9 mouse cellular contexts compared by ENCODE assay signal in genomic region chrX:20587968-20588367, GRCm38 (mm10). TPM values are rescaled to one million over a fixed set of nuclear protein-coding genes. Genes with fewer than 3 reads are reported as not detected.
DNase-seq lines count a peak whose midpoint lies in the region; ATAC-seq and TF ChIP-seq lines count a peak whose summit lies in the region.
"Had no signal": no experiment of that assay in that cellular context is flagged by ENCODE, and none has a peak within 500 bp of the region (broad histone marks: within the 10 kb centered on the region; RNA-seq: fewer than 3 reads in every experiment).

No protein-coding gene starts in this region.

- no peaks in the 10 kb centered on the region for H3K9me3 ChIP-seq in limb, embryonic 14.5 days (ENCODE audit: control insufficient read depth, low read length)
- no peaks in the 10 kb centered on the region for H3K9me3 ChIP-seq in limb, embryonic 10.5 days (replicated peaks)
- H3K9me3 ChIP-seq: forebrain, embryonic 10.5 days had no signal

- intact Hi-C loops in heart, adult 2 months (cut with DNase I): loop anchor here (2.0 to 10.0 kb wide), 2 partner anchors 425 to 563 kb away; no protein-coding TSS in a partner anchor

- WGBS in heart, adult 2 months: 4% methylated on average over 4 of the region's 4 CpGs
- WGBS in limb, embryonic 14.5 days: 21% methylated on average over 4 of the region's 4 CpGs
- WGBS in limb, embryonic 10.5 days: 18% methylated on average over 4 of the region's 4 CpGs

- H3K27ac ChIP-seq in heart, adult 2 months: no peak overlapping the region
- H3K27ac ChIP-seq in limb, embryonic 14.5 days (replicated peaks; ENCODE audit: low read depth, low read length): no peak overlapping the region
- H3K27ac ChIP-seq in limb, embryonic 10.5 days: no peak overlapping the region
- H3K27ac ChIP-seq: forebrain, embryonic 10.5 days had no signal

- no peak for DNase-seq in heart, adult 2 months
- DNase-seq in heart, adult 8-10 months (ENCODE audit: low spot score): no peak
- DNase-seq in limb, embryonic 14.5 days (ENCODE audit: low spot score): peak; percentile 12
- no peak for DNase-seq in limb, embryonic 10.5 days (ENCODE audit: low spot score)
- DNase-seq in A20 (ENCODE audit: low read depth, low spot score) (peak; percentile 17), ZHBTc4 (ENCODE audit: low read depth, low spot score) (peak; percentile 4)
- no peak for DNase-seq in frontal cortex, postnatal 14 days (ENCODE audit: low spot score in 2 of 2)
- no peak for DNase-seq in cerebellum, postnatal 4 days (ENCODE audit: low spot score in 2 of 2)

- no peak overlapping the region for H3K4me2 ChIP-seq in limb, embryonic 14.5 days (replicated peaks; ENCODE audit: low read depth, low read length, severe bottlenecking)

- no peak for TF ChIP-seq EP300 in heart, adult 2 months (IDR thresholded peaks at IDR 0.05; ENCODE audit: insufficient read depth, low read depth, low read length)

- no peaks in the 10 kb centered on the region for H3K27me3 ChIP-seq in heart, adult 2 months (ENCODE audit: control insufficient read depth, insufficient read depth, low read length)
- no peaks in the 10 kb centered on the region for H3K27me3 ChIP-seq in limb, embryonic 14.5 days (ENCODE audit: control insufficient read depth, insufficient read depth, low read length)
- H3K27me3 ChIP-seq in limb, embryonic 10.5 days (ENCODE audit: low read depth, poor library complexity, severe bottlenecking): no peaks in the 10 kb centered on the region

- no peaks in the 10 kb centered on the region for H3K79me2 ChIP-seq in heart, adult 2 months (replicated peaks; ENCODE audit: control insufficient read depth, insufficient read depth, low read length)

- TF ChIP-seq POLR2A in heart, adult 2 months (IDR thresholded peaks at IDR 0.05; ENCODE audit: insufficient read depth, low read depth, low read length): no peak
- no peak for TF ChIP-seq POLR2A in limb, embryonic 14.5 days (IDR thresholded peaks at IDR 0.05; ENCODE audit: borderline replicate concordance, extremely low read depth, insufficient read depth, insufficient read length)

- H3K4me1 ChIP-seq in heart, adult 2 months (ENCODE audit: control insufficient read depth, insufficient read depth, low read length): no peaks in the 10 kb centered on the region
- no peaks in the 10 kb centered on the region for H3K4me1 ChIP-seq in limb, embryonic 14.5 days (ENCODE audit: control insufficient read depth, insufficient read depth, low read length)
- no peaks in the 10 kb centered on the region for H3K4me1 ChIP-seq in limb, embryonic 10.5 days
- H3K4me1 ChIP-seq: forebrain, embryonic 10.5 days had no signal

- no peak overlapping the region for H3K4me3 ChIP-seq in heart, adult 2 months
- H3K4me3 ChIP-seq in limb, embryonic 14.5 days (replicated peaks; ENCODE audit: low read length): no peak overlapping the region
- H3K4me3 ChIP-seq in limb, embryonic 10.5 days: no peak overlapping the region
- H3K4me3 ChIP-seq: forebrain, embryonic 10.5 days had no signal

- H3K36me3 ChIP-seq in heart, adult 2 months (ENCODE audit: control insufficient read depth, insufficient read depth, low read length): no peaks in the 10 kb centered on the region
- H3K36me3 ChIP-seq in limb, embryonic 14.5 days (ENCODE audit: control insufficient read depth, insufficient read depth, low read length): no peaks in the 10 kb centered on the region
- no peaks in the 10 kb centered on the region for H3K36me3 ChIP-seq in limb, embryonic 10.5 days
- H3K36me3 ChIP-seq: forebrain, embryonic 10.5 days had no signal

- H3K9ac ChIP-seq in heart, adult 2 months (ENCODE audit: low read depth, low read length): no peak overlapping the region
- H3K9ac ChIP-seq in limb, embryonic 14.5 days (ENCODE audit: low read depth, low read length, severe bottlenecking): no peak overlapping the region

- TF ChIP-seq CTCF in heart, adult 2 months (IDR thresholded peaks at IDR 0.05): peak; percentile 75

- no peak for ATAC-seq in limb, embryonic 14.5 days (ENCODE audit: low FRiP score, low read depth)

RNA-seq across cellular contexts. Expression of gene Rbm10, which starts 29.3 kb away (rescaled TPM):
- 10 to 100 TPM; 18.9 to 19.3 TPM for total RNA-seq in heart, adult 2 months (2021)
- 22.3 and 31.5 TPM in 2 replicates for polyA plus RNA-seq in heart, adult 2 months (2012; rRNA removed)
- 10 to 100 TPM; 16.6 to 21.8 (median 18.6) TPM for total RNA-seq in heart, adult 8-10 months (2022)
- polyA plus RNA-seq in limb, embryonic 14.5 days (2012; rRNA removed): 73.6 and 86.5 TPM in 2 replicates
- 51.7 and 56.8 TPM in 2 replicates for polyA plus RNA-seq in limb, embryonic 14.5 days (2014; fragmentation: Nextera tagmentation; extraction: Ambion mirVana)
- polyA plus RNA-seq in limb, embryonic 10.5 days (2016; fragmentation: Nextera tagmentation; extraction: Ambion mirVana): 110 and 111 TPM in 2 replicates

RNA-seq across cellular contexts. Expression of gene Ndufb11, which starts 29.5 kb away (rescaled TPM):
- total RNA-seq in heart, adult 2 months (2021): 100 to 1,000 TPM; 627 to 694 TPM
- 486 and 615 TPM in 2 replicates for polyA plus RNA-seq in heart, adult 2 months (2012; rRNA removed)
- total RNA-seq in heart, adult 8-10 months (2022): 100 to 1,000 TPM; 611 to 795 (median 691) TPM
- 133 and 173 TPM in 2 replicates for polyA plus RNA-seq in limb, embryonic 14.5 days (2012; rRNA removed)
- polyA plus RNA-seq in limb, embryonic 14.5 days (2014; fragmentation: Nextera tagmentation; extraction: Ambion mirVana): 249 and 262 TPM in 2 replicates
- polyA plus RNA-seq in limb, embryonic 10.5 days (2016; fragmentation: Nextera tagmentation; extraction: Ambion mirVana): 181 and 186 TPM in 2 replicates

RNA-seq across cellular contexts. Expression of gene Rgn, which starts 38.4 kb away (rescaled TPM):
- total RNA-seq in heart, adult 2 months (2021): under 1 TPM; 0.27 to 0.60 TPM
- 0.12 and 0.38 TPM in 2 replicates for polyA plus RNA-seq in heart, adult 2 months (2012; rRNA removed)
- total RNA-seq in heart, adult 8-10 months (2022): under 1 TPM; 0.25 to 0.60 (median 0.37) TPM
- polyA plus RNA-seq in limb, embryonic 14.5 days (2012; rRNA removed): 0.20 TPM in 1 of 2 replicates, not detected in the other
- 0.26 and 0.36 TPM in 2 replicates for polyA plus RNA-seq in limb, embryonic 14.5 days (2014; fragmentation: Nextera tagmentation; extraction: Ambion mirVana)
- polyA plus RNA-seq in limb, embryonic 10.5 days (2016; fragmentation: Nextera tagmentation; extraction: Ambion mirVana): 0.20 and 0.21 TPM in 2 replicates

Comparison
In these comparisons a context has a peak if more than half of its experiments do, and no peak if none do; other contexts are left out.
1. DNase-seq: peak in limb, embryonic 14.5 days (single experiment), A20 (single experiment) and ZHBTc4 (single experiment); none in heart, adult 2 months (0 of 2), heart, adult 8-10 months (single experiment), limb, embryonic 10.5 days (single experiment), frontal cortex, postnatal 14 days (0 of 2) and cerebellum, postnatal 4 days (0 of 2).